Mouse (Mus musculus): ENCODE measurements around the gene Pafah1b2. TPM values are rescaled to one million over a fixed set of nuclear protein-coding genes. Genes with fewer than 3 reads are reported as not detected.

Gene Pafah1b2
- polyA plus RNA-seq, 1 experiment from 2014 or later, result 326 TPM

GRCm38 (mm10) chr9:45931958-45932357, 80.5 kb downstream of the Pafah1b2 start:
- no peak for ATAC-seq (ENCODE audit: low FRiP score, low read depth)
- peaks cover 6% of the 10 kb centered on the region for H3K4me1 ChIP-seq
- H3K9me3 ChIP-seq, result no peaks in the 10 kb centered on the region
- peaks cover 49% of the 10 kb centered on the region for H3K36me3 ChIP-seq
- no peak overlapping the region for H3K4me3 ChIP-seq
- H3K9ac ChIP-seq, result no peak overlapping the region
- no peak overlapping the region for H3K4me2 ChIP-seq (replicated peaks)
- 80% methylated on average over 1 of the region's 1 CpGs for WGBS
- no peaks in the 10 kb centered on the region for H3K27me3 ChIP-seq (replicated peaks)
- no peak overlapping the region for H3K27ac ChIP-seq

- no peak overlapping the region for H3K9ac ChIP-seq
- no peak for ATAC-seq (ENCODE audit: low FRiP score, low read depth)
- no peaks in the 10 kb centered on the region for H3K4me1 ChIP-seq
- H3K27me3 ChIP-seq (replicated peaks), result no peaks in the 10 kb centered on the region
- H3K4me3 ChIP-seq, result no peak overlapping the region
- 87% methylated on average over 5 of the region's 5 CpGs for WGBS
- peaks cover 66% of the 10 kb centered on the region for H3K36me3 ChIP-seq
- H3K9me3 ChIP-seq, result no peaks in the 10 kb centered on the region
- no peak overlapping the region for H3K27ac ChIP-seq
- H3K4me2 ChIP-seq (replicated peaks), result no peak overlapping the region
Observed at GRCm38 (mm10) chr9:45929285-45929684, 83.2 kb downstream of the Pafah1b2 start.

- no peak for ATAC-seq (ENCODE audit: low FRiP score, low read depth)
- Histone ChIP-seq H3K36me3 (peaks cover 73% of the 10 kb centered on the region), H3K9me3 (no peaks in the 10 kb centered on the region), H3K4me2 (replicated peaks) (no peak overlapping the region), H3K9ac (no peak overlapping the region), H3K4me1 (no peaks in the 10 kb centered on the region), H3K27me3 (replicated peaks) (no peaks in the 10 kb centered on the region), H3K27ac (no peak overlapping the region), H3K4me3 (no peak overlapping the region)
- 88% methylated on average over 1 of the region's 1 CpGs for whole genome bisulfite sequencing
Observed at GRCm38 (mm10) chr9:45919895-45920294, 92.6 kb downstream of the Pafah1b2 start.

- no peaks in the 10 kb centered on the region for H3K4me1 ChIP-seq
- no peaks in the 10 kb centered on the region for H3K9me3 ChIP-seq
- no peaks in the 10 kb centered on the region for H3K27me3 ChIP-seq (replicated peaks)
- peaks cover 79% of the 10 kb centered on the region for H3K36me3 ChIP-seq
- ATAC-seq (ENCODE audit: low FRiP score, low read depth), result no peak
- H3K27ac ChIP-seq, result no peak overlapping the region
- H3K4me2 ChIP-seq (replicated peaks), result no peak overlapping the region
- 88% methylated on average over 5 of the region's 5 CpGs for WGBS
- H3K4me3 ChIP-seq, result no peak overlapping the region
- H3K9ac ChIP-seq, result no peak overlapping the region
Observed at GRCm38 (mm10) chr9:45917041-45917934, 95.2 kb downstream of the Pafah1b2 start.

- WGBS, result 90% methylated on average over 2 of the region's 2 CpGs
- Histone ChIP-seq H3K9me3 (no peaks in the 10 kb centered on the region), H3K27ac (no peak overlapping the region), H3K27me3 (replicated peaks) (no peaks in the 10 kb centered on the region), H3K9ac (no peak overlapping the region), H3K36me3 (peaks cover 80% of the 10 kb centered on the region), H3K4me3 (no peak overlapping the region), H3K4me1 (no peaks in the 10 kb centered on the region), H3K4me2 (replicated peaks) (no peak overlapping the region)
- no peak for ATAC-seq (ENCODE audit: low FRiP score, low read depth)
Observed at GRCm38 (mm10) chr9:45915659-45916058, 96.8 kb downstream of the Pafah1b2 start.

Small RNAs within 50 kb of the gene (microRNA-seq; reads per million reads assigned to microRNA genes)
- gene Mir7087, result not detected

Other genes starting within 250 kb of the Pafah1b2 start
- 16.3 and 18.0 TPM in 2 replicates for gene Cep164, start 184.0 kb downstream of the Pafah1b2 start, polyA plus RNA-seq (2016; fragmentation: Nextera tagmentation; extraction: Ambion mirVana)
- gene Bace1, start 174.1 kb downstream of the Pafah1b2 start, polyA plus RNA-seq (2016; fragmentation: Nextera tagmentation; extraction: Ambion mirVana), result 40.6 and 41.6 TPM in 2 replicates
- gene Pcsk7, start 106.2 kb downstream of the Pafah1b2 start, polyA plus RNA-seq (2016; fragmentation: Nextera tagmentation; extraction: Ambion mirVana), result 27.5 and 28.3 TPM in 2 replicates
- 81.9 and 94.9 TPM in 2 replicates for gene Rnf214, start 105.8 kb downstream of the Pafah1b2 start, polyA plus RNA-seq (2016; fragmentation: Nextera tagmentation; extraction: Ambion mirVana)
- 10.1 and 11.1 TPM in 2 replicates for gene Tagln, start 76.6 kb downstream of the Pafah1b2 start, polyA plus RNA-seq (2016; fragmentation: Nextera tagmentation; extraction: Ambion mirVana)
- gene Sidt2, start 57.4 kb downstream of the Pafah1b2 start, polyA plus RNA-seq (2016; fragmentation: Nextera tagmentation; extraction: Ambion mirVana), result 41.2 and 42.1 TPM in 2 replicates
- 13.2 and 13.8 TPM in 2 replicates for gene Sik3, start 130 bp upstream of the Pafah1b2 start, polyA plus RNA-seq (2016; fragmentation: Nextera tagmentation; extraction: Ambion mirVana)
- 2.4 and 4.4 TPM in 2 replicates for gene Apoa1, start 215.9 kb upstream of the Pafah1b2 start, polyA plus RNA-seq (2016; fragmentation: Nextera tagmentation; extraction: Ambion mirVana)
- gene Apoc3, start 222.9 kb upstream of the Pafah1b2 start, polyA plus RNA-seq (2016; fragmentation: Nextera tagmentation; extraction: Ambion mirVana), result not detected in 2 replicates
- not detected in 2 replicates for gene Apoa4, start 228.0 kb upstream of the Pafah1b2 start, polyA plus RNA-seq (2016; fragmentation: Nextera tagmentation; extraction: Ambion mirVana)